Mouse (Mus musculus) naive thymus-derived CD4-positive, alpha-beta T cell, adult 2 months (primary cell): ENCODE data around the gene Zfp866.

ENCODE experiments used
- DNase-seq: peaks from one replicate; pipeline ENCODE4 v3.0.0-alpha.2; 2011; ENCODE audit warnings: low read depth

The Zfp866 gene

GRCm38 (mm10) chr8:69797661-69798060, 6.7 kb upstream of the Zfp866 start:
- no peak for DNase-seq

- DNase-seq = no peak
These were observed 5.9 kb upstream of the Zfp866 start for GRCm38 (mm10) chr8:69796721-69797345.

GRCm38 (mm10) chr8:69794901-69795300, 3.9 kb upstream of the Zfp866 start:
- DNase-seq = no peak

GRCm38 (mm10) chr8:69794096-69794495, 3.1 kb upstream of the Zfp866 start:
- no peak for DNase-seq

- no peak for DNase-seq
These were observed 2.7 kb upstream of the Zfp866 start for GRCm38 (mm10) chr8:69793666-69794065.

GRCm38 (mm10) chr8:69791415-69792068, 564 bp upstream of the Zfp866 start:
- peak; percentile 56 for DNase-seq

- no peak for DNase-seq
These were observed 614 bp downstream of the Zfp866 start for GRCm38 (mm10) chr8:69790364-69790763.

GRCm38 (mm10) chr8:69789731-69790130, 1.2 kb downstream of the Zfp866 start:
- DNase-seq = no peak

GRCm38 (mm10) chr8:69789105-69789504, 1.9 kb downstream of the Zfp866 start:
- no peak for DNase-seq

GRCm38 (mm10) chr8:69777111-69777510, 13.9 kb downstream of the Zfp866 start:
- no peak for DNase-seq

GRCm38 (mm10) chr8:69775149-69775534, 15.8 kb downstream of the Zfp866 start:
- no peak for DNase-seq

GRCm38 (mm10) chr8:69774503-69775148, 16.4 kb downstream of the Zfp866 start, which contains the start of gene Gm20422:
TSS of gene Gm20422 (minus strand) at chr8:69774886.
- DNase-seq = peak; percentile 97

- no peak for DNase-seq
These were observed 18.9 kb downstream of the Zfp866 start for GRCm38 (mm10) chr8:69772106-69772505.

- no peak for DNase-seq
These were observed 19.8 kb downstream of the Zfp866 start for GRCm38 (mm10) chr8:69771221-69771620.

GRCm38 (mm10) chr8:69761814-69762445, 29.0 kb downstream of the Zfp866 start:
- no peak for DNase-seq

- no peak for DNase-seq
These were observed 32.7 kb downstream of the Zfp866 start for GRCm38 (mm10) chr8:69758316-69758715.

GRCm38 (mm10) chr8:69752437-69752836, 38.5 kb downstream of the Zfp866 start:
- no peak for DNase-seq

- DNase-seq = peak; percentile 99
These were observed 41.2 kb downstream of the Zfp866 start, which contains the start of gene Zfp963 for GRCm38 (mm10) chr8:69749544-69750454. TSS of gene Zfp963 (minus strand) at chr8:69749970.

GRCm38 (mm10) chr8:69741231-69741630, 49.7 kb downstream of the Zfp866 start:
- DNase-seq = no peak

GRCm38 (mm10) chr8:69740763-69741162, 50.2 kb downstream of the Zfp866 start:
- DNase-seq = no peak

- no peak for DNase-seq
These were observed 55.5 kb downstream of the Zfp866 start for GRCm38 (mm10) chr8:69735495-69735894.

GRCm38 (mm10) chr8:69717232-69717580, 73.8 kb downstream of the Zfp866 start:
- DNase-seq = no peak
